Mouse (Mus musculus): Measurements from ENCODE around the gene Slc22a14.

GRCm38 (mm10) chr9:119363229-119363628 lies 2.1 kb downstream of the Slc22a14 start:
- TF ChIP-seq CTCF (IDR thresholded peaks at IDR 0.05; ENCODE audit: low read depth, low read length) (no peak), POLR2A (IDR thresholded peaks at IDR 0.05; ENCODE audit: borderline replicate concordance, low read depth, low read length) (no peak)

Data from bone marrow macrophage, adult 2 months (primary cell).